23 mouse cellular contexts compared by ENCODE assay signal in the genomic region with DNA sequence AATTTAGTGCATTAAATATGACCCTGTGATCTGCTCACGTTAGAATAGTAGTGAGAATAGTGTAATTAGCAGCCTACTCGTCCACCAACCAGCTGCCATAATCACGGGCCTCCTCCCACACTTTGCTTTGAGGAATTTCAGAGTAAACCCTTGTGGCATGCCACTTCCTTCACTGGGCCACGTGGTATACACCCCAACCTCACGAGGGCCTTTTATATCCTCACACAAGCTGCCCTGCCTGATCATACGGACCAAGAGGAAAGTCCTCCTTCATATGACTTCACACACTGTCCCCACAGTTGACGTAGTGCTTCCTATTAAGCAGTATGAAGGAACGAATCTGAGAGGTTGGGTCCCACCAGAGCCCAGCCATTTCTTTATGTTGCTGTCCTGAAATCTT.
DNase-seq lines count a peak whose midpoint lies in the region; ATAC-seq and TF ChIP-seq lines count a peak whose summit lies in the region.
"Had no signal": no experiment of that assay in that cellular context is flagged by ENCODE, and none has a peak within 500 bp of the region (broad histone marks: within the 10 kb centered on the region; RNA-seq: fewer than 3 reads in every experiment).

No protein-coding gene starts in this region.

- peak; percentile 72 for ATAC-seq in megakaryocyte, adult 5-6 weeks (ENCODE audit: poor library complexity, severe bottlenecking)
- no peak for ATAC-seq in forebrain, postnatal 0 days
- ATAC-seq: forebrain, embryonic 16.5 days; intestine, postnatal 0 days had no signal

- H3K27ac ChIP-seq in CH12.LX (ENCODE audit: insufficient read depth, low read depth) = no peak overlapping the region
- no peak overlapping the region for H3K27ac ChIP-seq in forebrain, postnatal 0 days (ENCODE audit: low read depth, low read length)
- H3K27ac ChIP-seq: gastrocnemius, adult 2 months; heart, adult 2 months; hindbrain, embryonic 12.5 days; liver, embryonic 15.5 days; midbrain, embryonic 10.5 days; neural tube, embryonic 15.5 days had no signal

- H3K4me2 ChIP-seq in CH12.LX (ENCODE audit: insufficient read depth, low read depth, poor library complexity, severe bottlenecking) = no peak overlapping the region
- H3K4me2 ChIP-seq in forebrain, postnatal 0 days (ENCODE audit: low read depth) = no peak overlapping the region
- H3K4me2 ChIP-seq: hindbrain, embryonic 12.5 days; liver, embryonic 15.5 days; neural tube, embryonic 15.5 days had no signal

- no peaks in the 10 kb centered on the region for H3K79me2 ChIP-seq in CH12.LX (replicated peaks; ENCODE audit: control insufficient read depth, extremely low read depth, insufficient read depth, poor library complexity, severe bottlenecking)

- TF ChIP-seq CTCF in CH12.LX (conservative IDR thresholded peaks at IDR 0.05 in 1 of 2, IDR thresholded peaks at IDR 0.05 in 1 of 2; ENCODE audit: low read depth in 2 of 2, low read length in 2 of 2) = no peak
- no peak for TF ChIP-seq CTCF in forebrain, postnatal 0 days (IDR thresholded peaks at IDR 0.05; ENCODE audit: low read depth)

- H3K27me3 ChIP-seq in CH12.LX (replicated peaks) = no peaks in the 10 kb centered on the region
- no peaks in the 10 kb centered on the region for H3K27me3 ChIP-seq in splenic B cell, adult 2 months (ENCODE audit: control insufficient read depth, insufficient read depth, low read length, poor library complexity, severe bottlenecking)
- H3K27me3 ChIP-seq in forebrain, postnatal 0 days (ENCODE audit: insufficient read depth, low read length) = no peaks in the 10 kb centered on the region
- H3K27me3 ChIP-seq: hindbrain, embryonic 12.5 days; liver, embryonic 15.5 days; neural tube, embryonic 15.5 days had no signal

- H3K9ac ChIP-seq in CH12.LX (ENCODE audit: insufficient read depth, low read depth) = no peak overlapping the region
- H3K9ac ChIP-seq in forebrain, postnatal 0 days = no peak overlapping the region
- H3K9ac ChIP-seq: hindbrain, embryonic 12.5 days; liver, embryonic 15.5 days; neural tube, embryonic 15.5 days had no signal

- TF ChIP-seq POLR2A in CH12.LX (IDR thresholded peaks at IDR 0.05; ENCODE audit: low read depth, low read length) = no peak

- WGBS in forebrain, postnatal 0 days = 78% methylated on average over 8 of the region's 8 CpGs

- H3K36me3 ChIP-seq in CH12.LX (replicated peaks in 1 of 2; ENCODE audit: control insufficient read depth in 1 of 2, insufficient read depth in 1 of 2, low read length in 1 of 2) = no peaks in the 10 kb centered on the region
- H3K36me3 ChIP-seq in splenic B cell, adult 2 months (ENCODE audit: control insufficient read depth, insufficient read depth, low read length, poor library complexity, severe bottlenecking) = no peaks in the 10 kb centered on the region
- H3K36me3 ChIP-seq in forebrain, postnatal 0 days (ENCODE audit: insufficient read depth) = no peaks in the 10 kb centered on the region
- H3K36me3 ChIP-seq: hindbrain, embryonic 12.5 days; liver, embryonic 15.5 days; midbrain, embryonic 10.5 days; neural tube, embryonic 15.5 days had no signal

- DNase-seq in 416B (ENCODE audit: low read depth) = peak; percentile 37
- DNase-seq in CH12.LX (ENCODE audit: extremely low read depth) = no peak
- DNase-seq in splenic B cell, adult 2 months (ENCODE audit: low read depth, low spot score) = peak; percentile 37
- DNase-seq in retina, postnatal 1 day = no peak
- DNase-seq in forebrain, postnatal 0 days = no peak
- no peak for DNase-seq in right cerebral cortex, adult 18-20 months
- no peak for DNase-seq in left cerebral cortex, postnatal 4 days
- DNase-seq: adrenal gland, adult 8-10 months; cerebellum, adult 11 months; cerebellum, postnatal 36 days; gastrocnemius, adult 2 months; heart, adult 2 months; kidney, postnatal 10 days; layer of hippocampus, adult 9-11 months; lung, postnatal 14 days; spleen, adult 18-20 months had no signal

- in situ Hi-C loops in CH12.LX (cut with MboI; ENCODE audit: low pct_ligation_motif_present, low pct_unique_long_range_greater_than_20kb, low sequenced_read_pairs) = no loop called here

- dilution Hi-C loops in CH12.LX (cut with MboI; ENCODE audit: extremely low pct_ligation_motif_present, extremely low pct_unique_long_range_greater_than_20kb, low sequenced_read_pairs) = no loop called here

- intact Hi-C loops in left cerebral cortex, postnatal 4 days (cut with DNase I) = no loop called here

- no peaks in the 10 kb centered on the region for H3K4me1 ChIP-seq in CH12.LX (ENCODE audit: control insufficient read depth in 1 of 2, insufficient read depth in 2 of 2)
- no peaks in the 10 kb centered on the region for H3K4me1 ChIP-seq in forebrain, postnatal 0 days (ENCODE audit: insufficient read depth)
- H3K4me1 ChIP-seq: hindbrain, embryonic 12.5 days; neural tube, embryonic 15.5 days had no signal

- no peak for TF ChIP-seq RAD21 in CH12.LX (IDR thresholded peaks at IDR 0.05; ENCODE audit: low read depth, low read length)

- no peak overlapping the region for H3K4me3 ChIP-seq in CH12.LX (replicated peaks in 1 of 3; ENCODE audit: low read depth in 2 of 3, low read length in 2 of 3, poor library complexity in 1 of 3)
- H3K4me3 ChIP-seq in forebrain, postnatal 0 days (ENCODE audit: low read depth, low read length) = no peak overlapping the region
- H3K4me3 ChIP-seq: gastrocnemius, adult 2 months; heart, adult 2 months; hindbrain, embryonic 12.5 days; liver, embryonic 15.5 days; midbrain, embryonic 10.5 days; neural tube, embryonic 15.5 days had no signal

- no peaks in the 10 kb centered on the region for H3K9me3 ChIP-seq in CH12.LX (replicated peaks; ENCODE audit: low read length)
- H3K9me3 ChIP-seq in forebrain, postnatal 0 days (ENCODE audit: low read length) = no peaks in the 10 kb centered on the region
- H3K9me3 ChIP-seq: hindbrain, embryonic 12.5 days; liver, embryonic 15.5 days; midbrain, embryonic 10.5 days; neural tube, embryonic 15.5 days had no signal

- TF ChIP-seq EP300 in CH12.LX (IDR thresholded peaks at IDR 0.05; ENCODE audit: low read length) = no peak

TF ChIP-seq in CH12.LX, 34 proteins besides CTCF, POLR2A, EP300 and RAD21:
- TF ChIP-seq USF2 (conservative IDR thresholded peaks at IDR 0.05; ENCODE audit: low read depth, low read length) (no peak), MAX (IDR thresholded peaks at IDR 0.05; ENCODE audit: low read length) (0 out of 2 replicates have a peak, but pooled peaks have one; percentile 25)

Comparison
In these comparisons a context has a peak if more than half of its experiments do, and no peak if none do; other contexts are left out.
1. DNase-seq: peak in 416B (single experiment) and splenic B cell, adult 2 months (single experiment); none in CH12.LX (single experiment), retina, postnatal 1 day (single experiment), forebrain, postnatal 0 days (single experiment), right cerebral cortex, adult 18-20 months (single experiment) and left cerebral cortex, postnatal 4 days (single experiment).